Mouse (Mus musculus): ENCODE results near the gene Orm3.

Gene Orm3

GRCm38 (mm10) chr4:63402558-63402957 is 46.6 kb downstream of the Orm3 start:
- DNase-seq (ENCODE audit: low spot score in 2 of 2), result no peak

- DNase-seq (ENCODE audit: low spot score in 2 of 2), result peak; percentile 61 to 67
Observed at GRCm38 (mm10) chr4:63403040-63403959, 47.3 kb downstream of the Orm3 start, which contains the start of gene Akna. Akna (minus strand) TSS chr4:63403354.

GRCm38 (mm10) chr4:63404205-63404604 is 48.2 kb downstream of the Orm3 start:
- peak in 1 of 2 experiments; percentile 52 for DNase-seq (ENCODE audit: low spot score in 2 of 2)

GRCm38 (mm10) chr4:63405051-63405450 is 49.1 kb downstream of the Orm3 start:
- DNase-seq (ENCODE audit: low spot score in 2 of 2), result peak; percentile 48 to 60

- DNase-seq (ENCODE audit: low spot score in 2 of 2), result no peak
Observed at GRCm38 (mm10) chr4:63405683-63406082, 49.7 kb downstream of the Orm3 start.

GRCm38 (mm10) chr4:63408247-63408646 is 52.3 kb downstream of the Orm3 start:
- no peak for DNase-seq (ENCODE audit: low spot score in 2 of 2)

- DNase-seq (ENCODE audit: low spot score in 2 of 2), result peak; percentile 55 to 75
Observed at GRCm38 (mm10) chr4:63408649-63409048, 52.7 kb downstream of the Orm3 start.
